Mouse (Mus musculus): ENCODE measurements around the gene Mettl9.

Mettl9 gene

DNA sequence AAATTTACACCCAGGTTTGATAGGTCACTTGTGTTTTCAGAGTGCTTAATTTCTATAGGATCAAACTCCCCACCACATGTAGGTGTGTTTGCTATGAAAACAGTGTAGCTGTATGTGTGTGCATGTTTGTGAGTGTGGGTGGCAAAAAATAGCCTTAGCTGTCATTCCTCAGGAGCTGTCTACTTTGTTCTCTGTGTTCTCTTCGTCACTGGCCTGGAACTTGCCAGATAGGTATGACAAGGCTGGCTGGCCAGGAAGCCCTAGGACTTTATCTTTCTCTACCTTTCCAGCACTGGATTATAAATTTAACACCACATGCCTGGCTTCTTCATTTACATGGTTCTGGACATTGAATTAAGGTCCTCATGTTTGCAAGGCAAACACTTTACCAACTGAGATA, 10.0 kb downstream of the Mettl9 start:
- no peak for DNase-seq (ENCODE audit: low spot score)

- DNase-seq (ENCODE audit: low spot score) = no peak
These were observed 11.6 kb downstream of the Mettl9 start for GRCm38 (mm10) chr7:121045671-121046453.

GRCm38 (mm10) chr7:121047624-121048023, 13.4 kb downstream of the Mettl9 start:
- no peak for DNase-seq (ENCODE audit: low spot score)

GRCm38 (mm10) chr7:121053071-121053470, 18.8 kb downstream of the Mettl9 start:
- no peak for DNase-seq (ENCODE audit: low spot score)

GRCm38 (mm10) chr7:121059477-121060218, 25.4 kb downstream of the Mettl9 start:
- DNase-seq (ENCODE audit: low spot score) = no peak

- no peak for DNase-seq (ENCODE audit: low spot score)
These were observed 30.1 kb downstream of the Mettl9 start for GRCm38 (mm10) chr7:121064309-121064708.

GRCm38 (mm10) chr7:121071276-121071675, 37.0 kb downstream of the Mettl9 start:
- DNase-seq (ENCODE audit: low spot score) = no peak

- no peak for DNase-seq (ENCODE audit: low spot score)
These were observed 38.3 kb downstream of the Mettl9 start for GRCm38 (mm10) chr7:121072506-121072905.

DNA sequence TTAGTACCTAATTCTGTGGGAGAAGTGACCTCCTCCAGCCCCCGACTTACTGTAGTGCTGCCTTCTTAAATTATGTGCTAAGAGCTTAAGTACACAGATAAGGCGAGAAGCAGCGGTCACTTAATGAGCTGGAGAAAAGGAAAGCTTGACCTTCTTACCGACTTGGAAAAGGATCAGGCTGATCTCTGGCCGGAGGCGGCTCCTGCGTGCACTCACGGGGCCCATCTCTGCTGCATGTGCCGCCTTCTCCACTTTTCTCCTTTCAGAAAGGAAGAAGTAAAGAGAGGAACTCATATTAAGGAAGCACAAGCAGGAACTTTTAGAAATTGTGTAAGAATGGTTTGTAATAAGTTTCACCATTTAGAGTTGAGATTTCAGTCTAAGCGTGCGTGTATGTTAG, 40.0 kb downstream of the Mettl9 start, which contains the start of gene Igsf6:
Igsf6 (minus strand) TSS at position 292 of the 400 bp plus-strand sequence.
- DNase-seq (ENCODE audit: low spot score) = no peak

- DNase-seq (ENCODE audit: low spot score) = no peak
These were observed 40.7 kb downstream of the Mettl9 start for GRCm38 (mm10) chr7:121074801-121075400.

- no peak for DNase-seq (ENCODE audit: low spot score)
These were observed 41.2 kb downstream of the Mettl9 start for GRCm38 (mm10) chr7:121075416-121075815.

- no peak for DNase-seq (ENCODE audit: low spot score)
These were observed 43.1 kb downstream of the Mettl9 start for GRCm38 (mm10) chr7:121077311-121077710.

GRCm38 (mm10) chr7:121077829-121078228, 43.6 kb downstream of the Mettl9 start:
- peak; percentile 39 for DNase-seq (ENCODE audit: low spot score)

GRCm38 (mm10) chr7:121081350-121081749, 47.1 kb downstream of the Mettl9 start, which contains the start of gene Otoa:
Gene Otoa (plus strand): TSS chr7:121081650.
- DNase-seq (ENCODE audit: low spot score) = no peak

GRCm38 (mm10) chr7:121081816-121082215, 47.6 kb downstream of the Mettl9 start:
- no peak for DNase-seq (ENCODE audit: low spot score)

DNA sequence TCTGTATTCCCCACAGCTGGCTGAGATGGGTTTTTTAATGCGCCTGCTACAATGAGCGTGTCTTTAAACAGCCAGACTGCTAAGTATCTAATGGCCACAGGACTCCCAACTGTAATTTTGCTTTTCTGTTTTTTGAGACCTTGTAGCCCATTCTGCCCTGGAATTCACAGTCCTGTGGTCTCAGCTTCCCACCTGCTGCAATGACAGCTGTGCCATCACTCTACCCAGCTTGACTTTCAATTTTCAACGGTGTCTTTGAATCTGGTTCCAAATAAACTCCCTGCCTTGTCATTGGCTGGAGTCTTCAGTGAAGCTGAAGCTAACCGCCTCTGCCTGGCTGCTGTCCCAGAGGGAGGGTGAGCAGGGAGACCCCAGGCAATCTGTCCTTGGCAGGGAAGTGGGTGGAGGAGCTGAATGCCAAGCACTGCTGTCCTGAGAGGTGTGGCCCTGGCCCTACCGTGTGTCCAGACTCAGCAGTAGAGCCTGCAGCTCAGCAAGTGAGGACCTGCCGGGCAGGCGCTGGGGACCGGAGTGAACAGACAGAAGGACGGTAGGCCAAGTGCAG, 48.8 kb downstream of the Mettl9 start:
- no peak for DNase-seq (ENCODE audit: low spot score)

GRCm38 (mm10) chr7:121084840-121085453, 50.7 kb downstream of the Mettl9 start:
- no peak for DNase-seq (ENCODE audit: low spot score)

DNA sequence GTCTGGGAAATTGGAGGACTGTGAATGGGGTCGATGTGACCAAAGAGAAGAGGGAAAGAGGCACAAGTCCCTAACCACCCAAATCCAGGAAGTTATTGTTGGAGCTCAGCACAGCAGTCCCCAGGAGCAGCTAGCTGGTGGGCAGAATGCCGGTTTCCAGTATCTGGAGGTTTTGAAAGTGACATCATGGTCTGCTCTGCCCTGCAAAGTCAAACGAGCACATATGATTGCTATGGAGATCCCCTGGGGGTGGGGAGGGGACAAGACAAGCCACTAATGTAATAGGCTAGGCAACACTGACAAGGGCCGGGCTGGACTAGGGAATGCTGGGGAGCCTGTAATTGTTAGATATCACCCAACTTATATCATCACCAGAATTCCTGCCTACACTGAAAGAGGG, 51.3 kb downstream of the Mettl9 start:
- DNase-seq (ENCODE audit: low spot score) = no peak

DNA sequence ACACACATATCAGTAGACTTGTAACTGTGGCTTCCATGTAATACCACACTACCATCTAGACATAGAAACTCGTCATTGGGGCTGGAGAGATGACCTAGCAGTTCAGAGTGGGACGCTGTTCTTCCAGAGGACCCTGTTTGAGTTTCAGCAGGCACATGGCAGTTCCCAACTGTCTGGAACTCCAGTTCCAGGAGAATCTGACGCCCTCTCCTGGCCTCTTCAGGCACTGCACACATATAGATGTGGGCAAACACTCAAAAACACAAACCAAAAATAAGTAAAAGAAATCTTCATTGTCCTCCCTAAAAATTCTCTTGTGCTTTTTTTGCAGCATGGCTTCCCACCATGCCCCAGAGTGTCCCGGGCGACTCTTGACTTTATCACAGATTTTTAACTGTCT, 54.5 kb downstream of the Mettl9 start:
- DNase-seq (ENCODE audit: low spot score) = no peak

GRCm38 (mm10) chr7:121090748-121091147, 56.5 kb downstream of the Mettl9 start:
- no peak for DNase-seq (ENCODE audit: low spot score)

DNA sequence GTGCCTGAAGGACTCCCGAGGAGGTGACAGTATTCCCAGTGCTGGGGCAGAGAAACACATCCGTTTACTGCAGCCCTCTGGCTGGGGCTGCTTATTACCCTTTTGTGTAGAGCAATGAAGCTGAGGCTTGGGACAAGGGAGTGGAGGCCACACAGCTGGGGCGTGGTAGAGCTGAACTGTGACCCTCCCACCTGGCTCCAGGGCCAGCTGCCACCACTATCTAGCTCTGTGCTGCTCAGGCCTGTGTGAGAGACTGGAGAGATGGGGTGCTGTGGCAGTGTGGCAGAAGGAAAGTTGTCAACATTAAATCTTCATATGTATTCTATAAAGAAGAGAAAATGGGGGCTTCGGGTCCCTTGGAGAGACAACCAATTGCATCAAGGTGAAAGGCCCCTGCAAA, 58.8 kb downstream of the Mettl9 start:
- DNase-seq (ENCODE audit: low spot score) = no peak

Measured in yolk sac, embryonic 10.5 days (tissue).